Mouse (Mus musculus): ENCODE results near the gene Rad23b. TPM values are rescaled to one million over a fixed set of nuclear protein-coding genes. Genes with fewer than 3 reads are reported as not detected.

Gene Rad23b
- polyA plus RNA-seq, 1 experiment from 2014 or later: 75.9 TPM

DNA sequence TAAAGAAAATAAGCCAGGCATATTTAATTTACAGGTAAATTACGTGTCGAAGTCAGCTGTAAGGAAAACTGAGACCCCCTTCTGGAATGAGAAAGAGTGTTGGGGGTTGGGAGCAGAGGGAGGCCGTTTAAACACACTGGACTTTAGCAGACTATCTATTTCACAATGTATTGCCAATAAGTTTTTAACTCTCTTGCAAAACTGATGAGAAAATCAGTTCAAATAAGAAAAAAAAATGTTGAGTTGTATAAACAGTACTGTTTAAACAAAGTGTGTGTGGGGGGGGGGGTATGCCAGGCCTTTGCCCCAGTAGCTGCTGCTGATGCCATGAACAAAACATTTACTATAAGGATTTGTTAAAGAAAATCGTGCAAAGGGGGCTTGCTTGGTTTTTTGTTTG lies 10.5 kb upstream of the Rad23b start:
- H3K27me3 ChIP-seq (ENCODE audit: control insufficient read depth, insufficient read depth, low read length): no peaks in the 10 kb centered on the region
- no peak for ATAC-seq (ENCODE audit: low FRiP score, low TSS enrichment)
- no peak for TF ChIP-seq EP300 (optimal IDR thresholded peaks at IDR 0.05)
- no peak for TF ChIP-seq CTCF (IDR thresholded peaks at IDR 0.05; ENCODE audit: low read depth)
- no peak for DNase-seq (ENCODE audit: low spot score)
- H3K27ac ChIP-seq (replicated peaks): no peak overlapping the region
- no peak overlapping the region for H3K4me3 ChIP-seq (ENCODE audit: low read depth, low read length)
- H3K4me1 ChIP-seq (replicated peaks; ENCODE audit: control insufficient read depth, insufficient read depth): no peaks in the 10 kb centered on the region
- 48% methylated on average over 4 of the region's 4 CpGs for WGBS
- no peaks in the 10 kb centered on the region for H3K36me3 ChIP-seq (ENCODE audit: control insufficient read depth, insufficient read depth, low read length)
- H3K9me3 ChIP-seq (ENCODE audit: control insufficient read depth, low read length): no peaks in the 10 kb centered on the region
- no peak overlapping the region for H3K4me2 ChIP-seq (replicated peaks; ENCODE audit: low read depth)
- no peak overlapping the region for H3K9ac ChIP-seq (ENCODE audit: low read length)

DNA sequence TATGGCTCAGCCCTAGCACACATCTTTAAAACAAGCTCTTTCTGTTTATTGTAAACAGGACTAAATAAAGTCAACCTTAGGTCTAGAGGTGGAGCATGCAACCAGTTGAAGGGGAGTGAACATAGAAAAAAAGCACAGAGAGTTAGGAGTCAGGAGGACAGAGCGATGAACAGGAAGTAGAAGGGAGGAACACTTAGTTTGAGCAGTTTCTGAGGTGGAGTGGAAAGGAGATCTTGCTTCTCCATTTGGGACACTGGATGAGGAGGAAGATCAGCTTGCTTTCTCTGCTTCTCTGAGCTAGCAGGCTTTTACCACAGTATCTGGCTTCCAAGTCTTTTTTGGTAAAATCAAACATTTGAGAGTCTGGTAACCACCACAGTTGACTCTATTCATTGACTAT lies 8.0 kb upstream of the Rad23b start:
- 84% methylated on average over 1 of the region's 1 CpGs for WGBS
- DNase-seq (ENCODE audit: low spot score): no peak
- Histone ChIP-seq H3K27ac (replicated peaks) (no peak overlapping the region), H3K9ac (ENCODE audit: low read length) (no peak overlapping the region), H3K4me3 (ENCODE audit: low read depth, low read length) (no peak overlapping the region), H3K4me1 (replicated peaks; ENCODE audit: control insufficient read depth, insufficient read depth) (no peaks in the 10 kb centered on the region), H3K9me3 (ENCODE audit: control insufficient read depth, low read length) (no peaks in the 10 kb centered on the region), H3K36me3 (ENCODE audit: control insufficient read depth, insufficient read depth, low read length) (no peaks in the 10 kb centered on the region), H3K27me3 (ENCODE audit: control insufficient read depth, insufficient read depth, low read length) (no peaks in the 10 kb centered on the region), H3K4me2 (replicated peaks; ENCODE audit: low read depth) (no peak overlapping the region)
- TF ChIP-seq CTCF (IDR thresholded peaks at IDR 0.05; ENCODE audit: low read depth): no peak
- TF ChIP-seq EP300 (optimal IDR thresholded peaks at IDR 0.05): no peak
- no peak for ATAC-seq (ENCODE audit: low FRiP score, low TSS enrichment)

DNA sequence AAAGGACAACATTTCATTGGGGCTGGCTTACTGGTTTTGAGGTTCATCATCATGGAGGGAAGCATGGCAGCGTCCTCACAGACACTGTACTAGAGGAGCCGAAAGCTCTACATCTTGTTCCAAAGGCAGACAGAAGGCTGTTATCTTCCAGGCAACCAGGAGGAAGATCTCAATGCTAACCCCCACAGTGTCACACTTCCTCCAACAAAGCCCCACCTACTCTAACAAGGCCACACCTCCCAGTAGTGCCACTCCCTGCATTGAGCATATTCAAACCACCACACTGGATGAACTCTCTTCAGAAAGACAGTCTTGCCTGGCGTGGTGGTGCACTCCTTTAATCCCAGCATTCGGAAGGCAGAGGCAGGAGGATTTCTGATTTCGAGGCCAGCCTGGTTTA lies 7.2 kb upstream of the Rad23b start:
- no peak overlapping the region for H3K4me2 ChIP-seq (replicated peaks; ENCODE audit: low read depth)
- H3K27me3 ChIP-seq (ENCODE audit: control insufficient read depth, insufficient read depth, low read length): no peaks in the 10 kb centered on the region
- H3K9me3 ChIP-seq (ENCODE audit: control insufficient read depth, low read length): no peaks in the 10 kb centered on the region
- H3K27ac ChIP-seq (replicated peaks): no peak overlapping the region
- TF ChIP-seq CTCF (IDR thresholded peaks at IDR 0.05; ENCODE audit: low read depth) (no peak), EP300 (optimal IDR thresholded peaks at IDR 0.05) (no peak)
- no peaks in the 10 kb centered on the region for H3K36me3 ChIP-seq (ENCODE audit: control insufficient read depth, insufficient read depth, low read length)
- DNase-seq (ENCODE audit: low spot score) (no peak), ATAC-seq (ENCODE audit: low FRiP score, low TSS enrichment) (no peak)
- no peaks in the 10 kb centered on the region for H3K4me1 ChIP-seq (replicated peaks; ENCODE audit: control insufficient read depth, insufficient read depth)
- no peak overlapping the region for H3K9ac ChIP-seq (ENCODE audit: low read length)
- no peak overlapping the region for H3K4me3 ChIP-seq (ENCODE audit: low read depth, low read length)
- 89% methylated on average over 5 of the region's 5 CpGs for WGBS

DNA sequence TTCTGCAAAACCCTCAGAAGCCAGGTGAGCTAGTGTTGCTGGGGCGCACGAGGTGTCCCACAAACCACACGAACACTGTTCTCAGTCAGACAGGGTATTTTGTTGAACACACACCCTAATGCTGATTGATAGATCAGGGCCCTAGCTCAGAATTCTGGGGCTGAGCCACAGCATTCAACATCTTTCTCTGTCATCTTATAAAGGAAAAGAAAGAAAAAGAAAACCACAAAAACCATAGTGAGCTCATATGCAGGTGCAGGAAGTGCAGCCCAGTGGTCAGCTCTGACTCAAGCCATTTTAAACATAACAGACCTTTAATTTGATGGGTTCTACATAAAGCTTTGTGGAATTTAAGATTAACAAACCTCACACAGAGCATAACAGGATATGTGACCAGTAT lies 6.6 kb upstream of the Rad23b start:
- no peaks in the 10 kb centered on the region for H3K4me1 ChIP-seq (replicated peaks; ENCODE audit: control insufficient read depth, insufficient read depth)
- ATAC-seq (ENCODE audit: low FRiP score, low TSS enrichment) (no peak), DNase-seq (ENCODE audit: low spot score) (no peak)
- no peaks in the 10 kb centered on the region for H3K36me3 ChIP-seq (ENCODE audit: control insufficient read depth, insufficient read depth, low read length)
- no peaks in the 10 kb centered on the region for H3K27me3 ChIP-seq (ENCODE audit: control insufficient read depth, insufficient read depth, low read length)
- WGBS: 89% methylated on average over 3 of the region's 3 CpGs
- no peak overlapping the region for H3K9ac ChIP-seq (ENCODE audit: low read length)
- H3K9me3 ChIP-seq (ENCODE audit: control insufficient read depth, low read length): no peaks in the 10 kb centered on the region
- H3K4me2 ChIP-seq (replicated peaks; ENCODE audit: low read depth): no peak overlapping the region
- TF ChIP-seq EP300 (optimal IDR thresholded peaks at IDR 0.05): no peak
- no peak for TF ChIP-seq CTCF (IDR thresholded peaks at IDR 0.05; ENCODE audit: low read depth)
- H3K4me3 ChIP-seq (ENCODE audit: low read depth, low read length): no peak overlapping the region
- H3K27ac ChIP-seq (replicated peaks): no peak overlapping the region

DNA sequence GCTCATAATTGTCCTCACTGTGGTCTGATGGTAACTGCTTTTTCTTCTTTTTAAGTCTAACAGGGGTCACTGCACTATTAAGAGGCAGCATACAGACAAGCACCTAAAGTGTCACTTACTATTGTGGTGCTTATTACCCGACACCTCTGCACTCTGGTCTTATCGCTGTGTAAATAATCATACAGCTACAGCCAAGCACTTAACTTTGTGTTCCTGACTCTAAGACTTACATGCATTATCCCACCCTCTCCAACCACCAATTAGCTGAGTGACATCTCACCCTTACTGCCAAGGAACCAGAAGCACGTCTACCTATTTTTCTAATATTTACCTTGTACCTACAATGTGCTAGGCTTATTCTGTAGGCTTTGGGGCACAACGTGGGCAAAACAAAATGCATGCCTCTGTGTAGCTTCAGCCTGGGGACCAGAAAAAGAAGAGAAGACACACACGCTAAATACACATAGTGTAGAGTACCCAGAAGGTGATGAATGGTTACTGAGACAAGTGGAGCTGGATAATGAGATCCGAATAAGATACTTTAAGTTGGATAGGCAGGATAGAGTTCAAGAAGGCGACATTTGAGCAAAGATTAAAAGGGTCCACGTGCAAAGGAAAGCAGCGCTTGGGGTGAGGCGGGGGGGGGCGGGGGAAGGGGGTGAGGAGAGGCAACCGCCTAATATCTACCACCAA lies 938 bp upstream of the Rad23b start:
- peak overlapping the region; percentile 61 for H3K9ac ChIP-seq (ENCODE audit: low read length)
- peak overlapping the region; percentile 58 for H3K4me2 ChIP-seq (replicated peaks; ENCODE audit: low read depth)
- DNase-seq (ENCODE audit: low spot score) (no peak), ATAC-seq (ENCODE audit: low FRiP score, low TSS enrichment) (no peak; the same call in 1 of the 2 replicates)
- 7% methylated on average over 12 of the region's 12 CpGs for whole genome bisulfite sequencing
- H3K36me3 ChIP-seq (ENCODE audit: control insufficient read depth, insufficient read depth, low read length): no peaks in the 10 kb centered on the region
- no peak for TF ChIP-seq EP300 (optimal IDR thresholded peaks at IDR 0.05)
- no peak for TF ChIP-seq CTCF (IDR thresholded peaks at IDR 0.05; ENCODE audit: low read depth)
- no peaks in the 10 kb centered on the region for H3K27me3 ChIP-seq (ENCODE audit: control insufficient read depth, insufficient read depth, low read length)
- no peaks in the 10 kb centered on the region for H3K9me3 ChIP-seq (ENCODE audit: control insufficient read depth, low read length)
- peak overlapping the region; percentile 97 for H3K4me3 ChIP-seq (ENCODE audit: low read depth, low read length)
- H3K27ac ChIP-seq (replicated peaks): peak overlapping the region; percentile 89
- H3K4me1 ChIP-seq (replicated peaks; ENCODE audit: control insufficient read depth, insufficient read depth): no peaks in the 10 kb centered on the region

DNA sequence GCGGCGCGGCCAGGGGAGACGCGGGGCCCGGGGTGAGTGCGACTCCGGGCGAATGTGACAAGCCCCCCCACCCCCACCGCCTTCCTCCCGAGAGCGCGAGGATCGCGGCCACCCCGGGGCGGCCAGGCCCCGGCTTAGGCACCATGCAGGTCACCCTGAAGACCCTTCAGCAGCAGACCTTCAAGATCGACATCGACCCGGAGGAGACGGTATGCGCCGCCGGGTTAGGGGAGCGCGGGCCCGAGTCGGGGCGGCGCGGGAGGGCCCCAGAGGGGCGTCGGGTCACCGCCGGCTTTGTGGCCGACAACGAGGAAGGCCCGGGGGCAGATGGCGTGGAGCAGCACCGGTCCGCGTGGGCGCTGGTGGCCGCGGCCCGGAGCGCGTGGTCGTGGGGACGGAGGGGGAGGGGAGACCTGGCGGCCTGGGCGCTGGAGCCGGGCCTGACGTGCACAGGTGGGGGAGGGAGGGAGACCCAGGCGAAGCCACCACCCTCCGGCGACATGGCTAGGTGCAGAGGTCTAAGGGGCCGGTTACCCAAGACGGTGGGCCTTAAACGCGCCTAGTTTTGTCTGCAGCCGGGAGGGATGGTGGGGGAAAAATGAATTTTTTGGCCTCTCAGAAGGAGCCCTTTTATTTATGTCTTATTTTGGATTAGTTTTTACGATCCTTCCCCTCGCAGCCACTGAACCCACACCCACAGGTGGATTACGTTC lies 532 bp downstream of the Rad23b start:
- no peaks in the 10 kb centered on the region for H3K36me3 ChIP-seq (ENCODE audit: control insufficient read depth, insufficient read depth, low read length)
- H3K4me1 ChIP-seq (replicated peaks; ENCODE audit: control insufficient read depth, insufficient read depth): no peaks in the 10 kb centered on the region
- peak overlapping the region; percentile 92 for H3K27ac ChIP-seq (replicated peaks)
- H3K9me3 ChIP-seq (ENCODE audit: control insufficient read depth, low read length): no peaks in the 10 kb centered on the region
- H3K4me2 ChIP-seq (replicated peaks; ENCODE audit: low read depth): peak overlapping the region; percentile 65
- WGBS: under 1% methylated on average over 63 of the region's 66 CpGs
- peak overlapping the region; percentile 97 for H3K4me3 ChIP-seq (ENCODE audit: low read depth, low read length)
- peak overlapping the region; percentile 96 for H3K9ac ChIP-seq (ENCODE audit: low read length)
- no peak for TF ChIP-seq EP300 (optimal IDR thresholded peaks at IDR 0.05)
- TF ChIP-seq CTCF (IDR thresholded peaks at IDR 0.05; ENCODE audit: low read depth): no peak
- H3K27me3 ChIP-seq (ENCODE audit: control insufficient read depth, insufficient read depth, low read length): no peaks in the 10 kb centered on the region
- DNase-seq (ENCODE audit: low spot score) (peak; percentile 75), ATAC-seq (ENCODE audit: low FRiP score, low TSS enrichment) (peak; percentile 25)
